Mouse (Mus musculus): Measurements from ENCODE around the gene Wars.

DNA sequence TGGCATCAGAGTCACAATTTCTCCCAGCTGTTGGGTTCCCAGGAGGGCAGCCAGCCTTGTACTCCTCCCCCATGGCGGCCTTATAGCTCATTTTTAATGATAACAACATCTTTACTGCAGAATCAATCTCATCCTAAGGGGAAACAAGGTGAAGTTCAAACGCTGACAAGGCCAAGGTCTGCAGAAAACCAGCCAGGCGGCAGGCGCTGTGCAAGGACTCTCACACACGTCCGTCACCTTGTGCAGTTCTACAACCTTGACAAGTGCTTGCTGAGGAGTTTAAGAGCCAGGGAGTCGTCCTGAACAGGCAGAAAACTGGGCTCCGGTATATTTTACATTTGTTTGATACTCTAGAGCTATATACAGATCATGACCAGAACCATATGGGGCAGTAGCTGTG is 11.2 kb downstream of the Wars start:
- TF ChIP-seq CTCF (IDR thresholded peaks at IDR 0.05): no peak
- TF ChIP-seq EP300 (IDR thresholded peaks at IDR 0.05): no peak
